Mouse (Mus musculus) left cerebral cortex, postnatal 10 days (tissue): ENCODE measurements at regions not wholly inside any gene's neighbourhood (a gene's known extent, or its start where the extent isn't known, plus 50 kb on each side); places are given as distances from the start of the nearest gene placed in this dataset.
A peak's percentile ranks its signal among the peaks of the same experiment; 100 is the strongest.

Source experiments
- DNase-seq, 2 experiments: peaks; one replicate each; pipeline ENCODE4 v3.0.0; 2021 to 2022; ENCODE audit warnings: low spot score in 2 of 2, mixed read lengths in 1 of 2; ENCODE audit errors: extremely low spot score in 1 of 2
- intact Hi-C: fragments of 180-260 bp; cut with DNase I; formaldehyde crosslinking; loops from one replicate; pipeline ENCODE4 v1.15.1; 2025

GRCm38 (mm10) chr16:7927756-7928155 is 497.2 kb downstream of the Tmem114 start:
- intact Hi-C loops, result no loop called here

DNA sequence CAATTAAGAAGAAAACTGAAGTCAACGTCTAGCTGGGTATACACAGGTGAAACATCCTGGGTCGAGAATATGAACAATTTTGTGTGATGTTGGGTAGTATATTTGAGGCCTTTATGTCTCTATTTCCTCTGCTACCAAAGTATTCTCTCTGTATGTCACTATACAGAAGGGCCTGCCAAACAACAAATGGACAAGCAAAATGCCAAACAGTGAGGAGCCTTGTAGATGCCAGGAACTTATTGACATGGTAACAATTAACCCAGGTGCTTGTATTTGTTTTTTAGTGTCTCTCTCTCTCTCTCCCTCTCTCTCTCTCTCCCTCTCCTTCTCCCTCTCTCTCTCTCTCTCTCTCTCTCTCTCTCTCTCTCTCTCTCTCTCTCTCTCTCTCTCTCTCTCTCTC is 529.1 kb downstream of the Tmem114 start:
- intact Hi-C loops, result no loop called here

More at GRCm38 (mm10) chr16:7927756-7928155, 497.2 kb downstream of the Tmem114 start:
- DNase-seq, result peak in 1 of 2 experiments; percentile 58

GRCm38 (mm10) chr16:7892799-7893198 is 532.1 kb downstream of the Tmem114 start:
- intact Hi-C loops, result no loop called here
- no peak for DNase-seq

More for the DNA sequence above, 529.1 kb downstream of the Tmem114 start:
- no peak for DNase-seq

DNA sequence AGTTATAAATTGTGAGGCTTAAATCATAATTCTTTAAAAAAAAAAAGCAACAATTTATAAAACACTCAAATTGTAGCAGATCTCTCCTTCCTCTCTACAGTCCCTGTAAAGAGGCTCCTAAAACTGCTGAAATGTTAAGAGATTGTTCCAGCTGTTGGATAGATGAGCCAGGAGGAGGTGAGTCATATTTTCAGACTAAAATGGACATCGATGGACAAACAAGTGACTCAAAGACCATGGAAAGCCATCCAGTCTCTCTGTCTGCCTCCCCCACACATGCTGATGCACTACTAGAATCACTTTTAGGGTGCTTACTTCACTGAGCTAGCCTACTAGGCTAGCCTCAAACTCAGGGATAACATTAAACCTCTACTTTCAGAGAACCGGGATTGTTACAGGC is 561.5 kb downstream of the Tmem114 start:
- intact Hi-C loops, result no loop called here
- no peak for DNase-seq

DNA sequence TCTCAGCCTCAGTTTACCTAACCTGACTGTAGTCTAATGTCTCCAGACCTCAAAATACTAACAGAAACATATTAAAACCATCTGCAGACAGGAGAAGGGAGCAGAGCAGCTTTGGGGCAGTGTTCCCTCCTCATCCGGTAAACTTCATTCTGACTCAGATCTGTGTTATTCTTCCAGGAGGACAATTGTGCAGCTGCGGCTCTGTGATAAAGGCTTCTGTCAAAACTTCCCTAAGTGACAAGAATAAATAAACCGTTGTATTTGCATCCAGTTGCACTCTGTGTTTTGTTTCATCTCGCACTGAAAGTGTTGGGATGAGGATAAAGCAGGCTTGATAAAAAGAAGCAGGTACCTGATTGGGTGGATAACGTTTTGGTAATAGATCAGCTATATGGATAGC is 585.8 kb downstream of the Tmem114 start:
- intact Hi-C loops, result no loop called here
- no peak for DNase-seq

- no peak for DNase-seq
- intact Hi-C loops, result no loop called here
Observed at GRCm38 (mm10) chr16:7831142-7831541, 593.8 kb downstream of the Tmem114 start.

DNA sequence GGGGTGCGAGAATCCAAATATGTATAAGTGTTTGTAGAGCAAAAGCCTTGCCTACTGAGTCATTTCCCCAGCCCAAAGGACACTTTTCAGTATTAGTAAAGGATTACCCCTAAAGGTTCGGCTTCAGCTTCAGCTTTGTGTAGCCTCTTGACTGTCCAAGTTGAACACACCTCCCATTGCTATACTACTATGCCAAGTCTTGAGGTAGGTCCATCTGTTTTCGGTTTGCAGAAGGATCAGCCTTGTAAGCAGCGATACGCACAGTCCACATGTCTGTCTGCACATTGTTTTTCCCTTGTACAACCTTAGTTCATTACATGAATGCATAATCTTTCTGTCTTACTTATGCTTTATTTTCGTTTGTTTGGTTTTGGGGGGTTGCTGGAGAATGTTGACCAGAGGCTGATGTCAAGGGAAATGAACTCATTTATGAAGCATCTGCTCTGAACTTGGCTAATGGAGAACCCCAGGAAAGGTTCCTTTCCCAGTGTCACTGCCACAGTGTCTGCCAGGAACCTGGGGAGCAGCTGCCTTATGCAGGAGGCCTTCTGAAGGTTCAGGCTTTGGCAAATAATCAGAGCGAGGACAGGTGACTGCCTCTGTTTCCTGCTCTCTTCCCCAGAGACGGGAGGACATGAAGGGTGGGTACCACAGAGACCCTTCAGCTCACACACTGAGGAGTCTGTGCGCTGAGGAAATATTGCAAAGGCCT is 594.8 kb downstream of the Tmem114 start:
- intact Hi-C loops, result no loop called here
- DNase-seq, result no peak

DNA sequence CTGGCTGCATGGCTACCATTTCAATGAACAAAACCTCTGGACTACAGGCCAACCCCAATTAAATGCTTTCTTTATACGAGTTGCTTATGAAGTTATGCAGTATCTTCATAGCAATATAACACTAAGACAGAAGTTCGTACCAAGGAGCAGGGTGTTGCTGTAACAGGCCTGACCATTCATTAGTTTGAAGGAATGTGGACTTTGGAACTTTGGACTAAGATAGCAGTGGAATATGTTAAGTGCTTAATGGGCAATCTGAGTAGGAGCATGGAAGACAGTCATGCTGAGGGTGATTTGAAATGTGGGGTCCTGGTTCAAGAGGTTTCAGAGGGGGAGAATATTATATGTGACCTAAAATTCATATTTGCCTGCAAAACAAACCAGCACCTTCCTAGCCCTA is 623.8 kb downstream of the Tmem114 start:
- intact Hi-C loops, result no loop called here
- DNase-seq, result no peak

GRCm38 (mm10) chr16:7797176-7797786 is 627.7 kb downstream of the Tmem114 start:
- DNase-seq, result no peak
- intact Hi-C loops, result no loop called here

- intact Hi-C loops, result no loop called here
- DNase-seq, result no peak
Observed at GRCm38 (mm10) chr16:7795561-7795960, 629.4 kb downstream of the Tmem114 start.

GRCm38 (mm10) chr16:7792521-7792920 is 632.4 kb downstream of the Tmem114 start:
- no peak for DNase-seq
- intact Hi-C loops, result no loop called here

- intact Hi-C loops, result no loop called here
Observed at GRCm38 (mm10) chr16:7790260-7790659, 634.7 kb downstream of the Tmem114 start.

GRCm38 (mm10) chr16:7788209-7788608 is 636.7 kb downstream of the Tmem114 start:
- DNase-seq, result peak; percentile 24 to 67
- intact Hi-C loops, result no loop called here

More at GRCm38 (mm10) chr16:7790260-7790659, 634.7 kb downstream of the Tmem114 start:
- peak in 1 of 2 experiments; percentile 8 for DNase-seq

DNA sequence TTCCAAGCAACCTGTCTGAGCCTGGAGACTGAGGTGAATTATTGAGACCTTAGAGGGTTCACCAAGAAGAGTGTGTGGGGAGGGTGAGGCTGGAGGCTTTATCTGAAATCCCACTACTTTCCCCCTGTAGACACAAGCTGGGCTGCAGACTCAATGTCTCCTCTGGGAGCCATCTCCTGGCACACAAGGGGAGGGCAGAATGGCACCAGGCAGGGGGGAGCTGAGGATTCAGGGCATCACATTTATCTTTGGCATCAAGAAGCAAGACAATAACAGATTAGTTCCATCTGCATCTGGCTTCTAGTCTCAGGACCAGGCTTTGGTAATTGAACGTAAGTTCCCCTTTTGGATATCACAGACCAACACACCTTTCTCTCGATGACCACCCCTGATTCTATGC is 643.4 kb downstream of the Tmem114 start:
- intact Hi-C loops, result no loop called here
- DNase-seq, result no peak

DNA sequence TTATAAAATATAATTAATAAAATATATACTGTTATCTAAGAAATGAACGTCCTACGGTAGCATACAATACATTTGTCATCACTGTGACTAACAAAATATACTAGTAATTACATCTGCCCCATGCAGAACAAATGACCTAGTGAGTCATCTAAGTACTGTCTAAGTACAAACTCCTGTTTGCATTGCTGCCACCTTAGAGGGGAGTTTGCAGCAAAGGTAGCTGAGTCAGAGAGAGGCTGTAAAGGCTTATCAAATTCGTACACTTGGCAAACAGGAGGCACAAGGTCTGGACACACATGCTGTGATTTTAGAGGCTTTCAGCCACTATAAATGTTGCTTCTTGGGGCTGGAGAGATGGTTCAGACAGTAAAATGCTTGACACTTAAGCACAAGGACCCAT is 649.3 kb downstream of the Tmem114 start:
- intact Hi-C loops, result no loop called here
- no peak for DNase-seq

- intact Hi-C loops, result no loop called here
Observed at GRCm38 (mm10) chr16:7768433-7768832, 656.5 kb downstream of the Tmem114 start.

DNA sequence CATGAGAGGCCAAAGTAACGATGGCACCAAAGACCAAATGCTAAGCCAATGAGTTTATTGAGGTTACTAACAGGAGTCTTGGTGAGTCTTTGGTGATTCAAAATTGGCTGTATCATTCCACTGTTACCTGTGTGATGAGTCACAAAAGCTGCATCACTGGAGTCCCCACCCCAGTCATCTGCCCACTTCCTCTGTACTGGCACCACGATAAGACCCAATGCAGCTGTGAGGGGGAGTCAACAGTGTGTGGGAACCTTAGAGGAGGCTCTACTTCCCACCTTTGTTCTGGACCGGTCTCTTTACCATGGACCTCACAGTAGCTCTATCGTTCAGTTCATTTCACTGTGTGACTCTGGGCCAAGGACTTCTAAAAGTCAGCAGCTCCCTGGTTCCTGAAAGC is 657.2 kb downstream of the Tmem114 start:
- intact Hi-C loops, result no loop called here

More at GRCm38 (mm10) chr16:7768433-7768832, 656.5 kb downstream of the Tmem114 start:
- DNase-seq, result no peak

GRCm38 (mm10) chr16:7764383-7764782 is 660.6 kb downstream of the Tmem114 start:
- intact Hi-C loops, result no loop called here
- DNase-seq, result no peak

More for the DNA sequence above, 657.2 kb downstream of the Tmem114 start:
- DNase-seq, result no peak

DNA sequence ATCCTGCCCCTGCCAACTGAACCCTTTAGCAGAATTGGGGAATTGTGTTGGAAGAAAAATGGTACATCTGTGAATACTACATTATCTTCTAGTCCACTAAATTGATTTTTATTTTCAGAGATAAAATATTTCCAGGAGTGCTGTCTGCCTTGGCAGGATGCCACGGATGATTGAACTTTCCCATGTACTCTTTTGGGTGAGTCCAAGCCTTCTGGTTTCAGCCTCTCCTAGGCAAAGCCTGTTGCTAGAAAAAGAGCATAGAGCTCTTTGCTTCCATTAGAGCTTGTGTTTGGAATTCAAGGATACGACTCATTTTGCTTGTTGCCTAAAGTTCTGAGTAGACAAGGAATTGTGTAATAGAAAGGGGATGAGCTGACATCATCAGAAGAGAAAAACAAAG is 696.8 kb downstream of the Tmem114 start:
- DNase-seq, result peak in 1 of 2 experiments; percentile 30

DNA sequence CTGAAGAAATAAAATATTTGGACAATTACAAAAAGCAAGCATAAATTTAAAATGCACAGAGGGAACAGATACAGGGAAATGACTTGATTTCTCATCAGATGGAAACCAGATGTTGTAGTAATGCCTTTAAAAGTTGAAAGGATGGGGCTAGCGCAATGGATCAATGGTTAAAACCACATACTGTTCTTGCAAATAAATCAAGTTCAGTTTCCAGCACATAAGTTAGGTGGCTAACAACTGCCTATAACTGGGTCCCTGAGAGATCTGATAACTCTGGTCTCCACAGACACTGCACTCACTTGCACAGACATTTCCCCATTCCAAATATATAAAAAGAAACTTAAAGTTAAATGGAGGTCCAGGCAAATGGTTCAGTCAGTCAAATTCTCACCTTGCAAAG is 699.7 kb downstream of the Tmem114 start:
- intact Hi-C loops, result no loop called here
- no peak for DNase-seq

More for the DNA sequence above, 696.8 kb downstream of the Tmem114 start:
- intact Hi-C loops, result no loop called here
